ENCODE assay signal across 19 mouse cellular contexts in genomic region chr3:135680213-135680843, GRCm38 (mm10). TPM values are rescaled to one million over a fixed set of nuclear protein-coding genes. Genes with fewer than 3 reads are reported as not detected.
DNase-seq lines count a peak whose midpoint lies in the region; ATAC-seq lines count a peak whose summit lies in the region.
"Had no signal": no experiment of that assay in that cellular context is flagged by ENCODE, and none has a peak within 500 bp of the region (broad histone marks: within the 10 kb centered on the region; RNA-seq: fewer than 3 reads in every experiment).

No protein-coding gene starts in this region.

- H3K4me3 ChIP-seq in forebrain, embryonic 12.5 days (replicated peaks): no peak overlapping the region
- no peak overlapping the region for H3K4me3 ChIP-seq in forebrain, embryonic 10.5 days
- H3K4me3 ChIP-seq in kidney, embryonic 14.5 days (ENCODE audit: low read length): no peak overlapping the region
- H3K4me3 ChIP-seq: intestine, embryonic 15.5 days; left cerebral cortex, adult 2 months; midbrain, embryonic 12.5 days had no signal

- DNase-seq in forebrain, embryonic 10.5 days (ENCODE audit: extremely low spot score, low spot score): no peak
- no peak for DNase-seq in kidney, postnatal 10 days
- DNase-seq in ZHBTc4 (ENCODE audit: low read depth, low spot score): peak; percentile 23
- peak; percentile 34 to 56 for DNase-seq in adrenal gland, postnatal 36 days
- no peak for DNase-seq in layer of hippocampus, postnatal 14 days (ENCODE audit: low spot score in 2 of 2)
- DNase-seq: cerebellum, postnatal 10 days; gastrocnemius, postnatal 25 days; lung, adult 2 months; lung, postnatal 4 days; retina, postnatal 1 day; right cerebral cortex, postnatal 4 days; thymus, postnatal 36 days had no signal

- no peak overlapping the region for H3K27ac ChIP-seq in forebrain, embryonic 12.5 days
- no peak overlapping the region for H3K27ac ChIP-seq in forebrain, embryonic 10.5 days
- H3K27ac ChIP-seq in kidney, embryonic 14.5 days (ENCODE audit: low read depth, low read length): no peak overlapping the region
- H3K27ac ChIP-seq: intestine, embryonic 15.5 days; kidney, postnatal 0 days; left cerebral cortex, adult 2 months; midbrain, embryonic 12.5 days had no signal

- H3K9ac ChIP-seq in forebrain, embryonic 12.5 days: no peak overlapping the region
- no peak overlapping the region for H3K9ac ChIP-seq in kidney, embryonic 14.5 days (ENCODE audit: low read depth, low read length)
- H3K9ac ChIP-seq: intestine, embryonic 15.5 days; midbrain, embryonic 12.5 days had no signal

- peak; percentile 41; the same call in 1 of the 2 replicates for ATAC-seq in forebrain, embryonic 12.5 days (ENCODE audit: low FRiP score)
- ATAC-seq in kidney, embryonic 14.5 days (ENCODE audit: low FRiP score, low TSS enrichment): peak; percentile 59; the same call in 1 of the 2 replicates
- ATAC-seq: intestine, embryonic 15.5 days had no signal

- no peaks in the 10 kb centered on the region for H3K27me3 ChIP-seq in forebrain, embryonic 12.5 days
- H3K27me3 ChIP-seq in forebrain, embryonic 10.5 days (ENCODE audit: poor library complexity, severe bottlenecking): no peaks in the 10 kb centered on the region
- H3K27me3 ChIP-seq in kidney, embryonic 14.5 days (ENCODE audit: control insufficient read depth, insufficient read depth, low read length): no peaks in the 10 kb centered on the region
- H3K27me3 ChIP-seq: intestine, embryonic 15.5 days; midbrain, embryonic 12.5 days had no signal

- WGBS in forebrain, embryonic 12.5 days: 76% methylated on average over 6 of the region's 6 CpGs
- 86% methylated on average over 6 of the region's 6 CpGs for WGBS in forebrain, embryonic 10.5 days
- 67% methylated on average over 6 of the region's 6 CpGs for WGBS in kidney, embryonic 14.5 days

- H3K36me3 ChIP-seq in forebrain, embryonic 12.5 days (replicated peaks): no peaks in the 10 kb centered on the region
- no peaks in the 10 kb centered on the region for H3K36me3 ChIP-seq in forebrain, embryonic 10.5 days (replicated peaks)
- H3K36me3 ChIP-seq in kidney, embryonic 14.5 days (ENCODE audit: control insufficient read depth, insufficient read depth, low read length): no peaks in the 10 kb centered on the region
- H3K36me3 ChIP-seq: intestine, embryonic 15.5 days; midbrain, embryonic 12.5 days had no signal

- no peak overlapping the region for H3K4me2 ChIP-seq in forebrain, embryonic 12.5 days
- no peak overlapping the region for H3K4me2 ChIP-seq in kidney, embryonic 14.5 days (replicated peaks; ENCODE audit: low read depth, low read length)
- H3K4me2 ChIP-seq: heart, embryonic 11.5 days; intestine, embryonic 15.5 days; midbrain, embryonic 12.5 days had no signal

- no peaks in the 10 kb centered on the region for H3K9me3 ChIP-seq in forebrain, embryonic 12.5 days
- no peaks in the 10 kb centered on the region for H3K9me3 ChIP-seq in forebrain, embryonic 10.5 days
- H3K9me3 ChIP-seq in kidney, embryonic 14.5 days (ENCODE audit: control insufficient read depth, low read length): no peaks in the 10 kb centered on the region
- H3K9me3 ChIP-seq: intestine, embryonic 15.5 days; midbrain, embryonic 12.5 days had no signal

- peaks cover 9% of the 10 kb centered on the region for H3K4me1 ChIP-seq in forebrain, embryonic 12.5 days
- H3K4me1 ChIP-seq in forebrain, embryonic 10.5 days: peaks cover 21% of the 10 kb centered on the region
- H3K4me1 ChIP-seq in kidney, embryonic 14.5 days (ENCODE audit: control insufficient read depth, insufficient read depth, low read length): peaks cover 15% of the 10 kb centered on the region

RNA-seq across cellular contexts. Expression of gene Nfkb1, which starts 11.0 kb away (rescaled TPM):
- polyA plus RNA-seq in forebrain, embryonic 12.5 days (2016; fragmentation: Nextera tagmentation; extraction: Ambion mirVana): 9.0 and 9.7 TPM in 2 replicates
- polyA plus RNA-seq in forebrain, embryonic 10.5 days (2016; fragmentation: Nextera tagmentation; extraction: Ambion mirVana): 10.9 and 12.8 TPM in 2 replicates
- 19.7 and 25.1 TPM in 2 replicates for polyA plus RNA-seq in kidney, embryonic 14.5 days (2014; fragmentation: Nextera tagmentation; extraction: Ambion mirVana)
- total RNA-seq in adrenal gland, postnatal 36 days (2021): 10 to 100 TPM; 55.8 to 58.1 TPM
- total RNA-seq in layer of hippocampus, postnatal 14 days (2021): 10 to 100 TPM; 23.0 to 23.2 TPM

Comparison
In these comparisons a context has a peak if more than half of its experiments do, and no peak if none do; other contexts are left out.
1. DNase-seq: peak in ZHBTc4 (single experiment) and adrenal gland, postnatal 36 days (2 of 2); none in forebrain, embryonic 10.5 days (single experiment), kidney, postnatal 10 days (single experiment) and layer of hippocampus, postnatal 14 days (0 of 2).